Mouse (Mus musculus) retina, embryonic 14.5 days (tissue): Measurements from ENCODE around the gene Dydc2.
A peak's percentile ranks its signal among the peaks of the same experiment; 100 is the strongest.

Experiments used
- DNase-seq: peaks from one replicate; pipeline ENCODE4 v3.0.0-alpha.2; 2015; ENCODE audit warnings: low spot score

Gene Dydc2

DNA sequence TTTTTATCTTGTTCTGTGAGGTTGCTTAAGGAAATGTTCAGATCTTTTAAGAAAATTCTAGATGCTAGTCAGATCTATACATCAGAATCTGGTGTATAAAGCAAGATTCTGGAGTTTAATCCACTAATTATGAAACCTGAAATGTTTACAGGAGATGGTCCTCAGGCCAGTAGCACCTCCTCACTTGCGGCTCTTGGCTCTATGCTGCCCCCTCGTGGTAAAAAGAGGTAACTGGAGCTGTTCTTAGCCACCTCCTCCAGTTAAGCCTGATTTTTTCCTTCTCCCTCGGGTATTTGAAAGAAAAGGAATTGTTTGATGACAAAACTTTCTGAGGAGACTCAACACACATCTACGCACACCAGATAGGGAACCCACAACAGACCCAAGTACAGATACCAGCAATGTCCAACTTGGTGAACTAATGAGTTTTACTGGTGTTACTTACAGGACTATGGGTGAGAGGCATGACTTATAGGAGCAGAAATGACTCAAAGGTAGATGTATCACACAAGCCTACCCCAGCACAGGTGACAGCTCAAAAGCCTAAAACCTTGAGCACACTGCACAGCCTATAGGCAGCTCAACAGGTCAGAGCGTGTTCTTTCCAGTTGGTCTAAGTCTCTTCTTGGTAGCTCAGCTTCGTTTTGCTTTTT, 33.7 kb downstream of the Dydc2 start:
- DNase-seq = peak; percentile 77

DNA sequence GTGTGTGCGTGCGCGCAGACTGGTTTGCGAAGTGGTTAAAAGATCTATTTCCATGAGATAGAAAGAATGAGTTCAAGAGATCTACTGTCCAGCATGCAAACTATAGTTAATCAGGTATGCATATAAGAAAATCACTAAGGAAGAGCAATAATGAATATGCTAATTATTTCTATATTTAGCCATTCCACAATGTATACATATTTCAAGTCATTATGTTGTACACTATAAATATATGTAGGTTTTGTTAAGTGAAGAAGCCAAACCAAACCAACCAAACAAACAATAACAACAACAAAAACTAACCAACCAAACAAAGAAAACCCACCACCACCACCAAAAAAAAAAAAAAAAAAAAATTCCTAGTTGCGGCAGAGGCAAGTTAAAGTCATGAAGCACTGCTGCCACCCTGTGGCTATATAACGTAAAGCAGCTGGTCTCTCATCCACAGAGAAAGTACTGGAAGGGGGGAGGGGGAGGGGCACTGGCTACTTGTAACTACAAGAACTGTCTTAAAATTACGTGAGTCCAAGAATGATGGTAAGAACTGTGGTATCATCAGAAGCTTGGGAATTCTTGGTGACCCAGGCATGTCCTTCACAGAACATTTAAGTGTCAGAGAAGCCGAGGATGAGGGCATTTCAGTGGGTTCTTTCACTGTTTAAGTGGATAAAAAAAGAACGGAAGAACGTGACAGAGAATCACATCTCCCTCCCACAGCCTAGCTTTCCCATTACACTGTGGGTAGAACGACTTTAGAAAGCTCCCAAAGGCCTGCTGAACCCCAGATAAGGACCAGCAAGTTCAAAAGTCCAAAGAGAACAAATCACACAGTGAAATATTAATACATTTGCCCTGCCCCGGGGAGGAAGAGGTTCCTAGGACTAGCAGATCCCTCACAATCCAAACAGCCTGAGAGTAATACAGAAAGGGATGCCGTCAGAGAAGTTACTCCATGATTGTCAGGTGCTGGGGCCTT, 35.6 kb downstream of the Dydc2 start:
- DNase-seq = peak; percentile 95

DNA sequence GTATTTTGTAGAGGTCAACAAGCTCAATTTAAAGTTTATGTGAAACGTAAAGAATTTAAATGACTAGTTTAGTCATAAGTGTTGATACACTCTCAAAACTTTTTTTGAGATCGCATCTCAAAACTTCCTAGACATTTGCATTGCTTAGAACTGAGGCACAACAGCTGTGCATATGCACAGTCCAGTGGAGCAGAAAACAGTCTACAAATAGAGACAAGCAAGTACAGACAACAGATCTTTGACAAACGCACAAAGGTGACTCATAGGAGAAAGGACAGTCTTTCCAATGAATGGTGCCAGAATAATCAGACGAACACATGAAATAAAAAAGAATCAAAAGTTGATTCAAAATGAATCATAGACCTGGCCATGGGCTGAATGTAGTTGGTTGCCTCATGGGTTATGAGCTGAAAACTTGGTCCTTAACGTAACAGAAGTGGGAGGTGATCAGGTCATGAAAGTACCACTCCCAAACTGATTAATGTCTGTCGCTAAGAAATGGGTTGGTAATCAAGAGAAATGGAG, 38.0 kb downstream of the Dydc2 start:
- no peak for DNase-seq

- DNase-seq = no peak
Observed at GRCm38 (mm10) chr14:41029303-41029702, 39.7 kb downstream of the Dydc2 start.

GRCm38 (mm10) chr14:41025594-41026284, 43.3 kb downstream of the Dydc2 start:
- no peak for DNase-seq

- no peak for DNase-seq
Observed at GRCm38 (mm10) chr14:41025087-41025486, 43.9 kb downstream of the Dydc2 start.

DNA sequence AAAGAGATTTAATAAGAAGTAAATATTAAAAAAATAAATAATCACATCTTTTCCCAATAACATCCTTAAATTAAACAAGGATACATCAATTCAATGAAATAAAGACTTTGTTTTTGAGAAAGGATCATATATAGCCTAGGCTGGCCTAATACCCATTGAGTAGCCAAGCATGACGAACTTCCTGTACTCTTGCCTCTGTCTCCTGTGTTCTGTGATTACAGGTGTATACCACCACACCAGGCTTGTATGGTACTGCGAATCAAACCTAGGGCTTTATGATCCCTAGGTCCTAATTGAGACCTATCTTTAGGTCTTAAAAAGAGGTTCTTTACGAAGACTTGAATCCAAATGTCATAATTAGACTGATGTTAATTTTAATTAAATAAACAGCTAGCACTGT, 47.8 kb downstream of the Dydc2 start:
- DNase-seq = no peak

- DNase-seq = no peak
Observed at GRCm38 (mm10) chr14:41017460-41017859, 51.5 kb downstream of the Dydc2 start.

DNA sequence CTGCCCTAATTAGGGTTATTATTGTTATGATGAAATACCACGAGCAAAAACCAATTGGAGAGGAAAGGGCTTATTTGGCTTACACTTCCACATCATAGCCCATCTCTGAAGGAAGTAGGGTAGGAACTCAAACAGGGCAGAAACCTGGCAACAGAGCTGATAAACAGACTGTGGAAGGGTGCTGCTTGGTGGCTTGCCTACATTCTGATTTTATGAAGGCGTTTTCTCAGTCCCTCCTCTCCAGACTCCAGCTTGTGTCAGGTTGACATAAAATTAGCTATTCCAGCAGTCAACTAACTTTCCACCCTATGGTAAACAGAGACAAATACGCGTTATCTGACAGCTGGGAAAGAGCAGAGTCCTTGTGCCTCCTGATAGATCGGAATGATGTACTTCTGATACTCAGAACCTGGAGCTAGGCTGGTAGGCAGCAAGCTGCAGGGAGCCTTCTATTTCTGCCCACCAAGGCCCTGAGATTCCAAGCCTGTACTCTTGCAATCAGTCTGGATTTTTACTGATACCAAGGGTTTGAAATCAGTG, 54.2 kb downstream of the Dydc2 start:
- DNase-seq = no peak

GRCm38 (mm10) chr14:41013630-41014613, 55.1 kb downstream of the Dydc2 start, which contains the start of gene Fam213a:
Gene Fam213a, minus strand, starts transcription at chr14:41013788.
- peak; percentile 91 for DNase-seq

DNA sequence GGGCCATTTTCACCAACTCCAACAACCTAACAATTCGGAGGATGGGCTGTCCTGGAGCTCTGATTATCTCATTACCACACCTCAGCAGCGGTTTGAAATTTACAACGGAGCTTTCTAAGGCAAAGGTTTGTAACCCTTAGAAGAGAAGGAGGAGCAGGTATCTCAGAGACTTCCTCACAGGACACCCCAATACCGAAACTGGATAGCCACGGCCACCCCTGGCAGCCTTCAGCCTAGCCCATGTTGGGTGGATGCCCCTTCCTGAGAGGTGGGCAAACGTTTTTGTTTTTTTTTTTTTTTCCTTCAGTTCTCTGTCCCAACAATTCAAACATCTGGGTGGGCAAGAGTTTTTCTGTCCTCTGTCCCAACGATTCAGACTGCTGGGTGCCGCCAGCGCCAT, 55.9 kb downstream of the Dydc2 start:
- DNase-seq = no peak

- DNase-seq = no peak
Observed at GRCm38 (mm10) chr14:41011916-41012315, 57.1 kb downstream of the Dydc2 start.

DNA sequence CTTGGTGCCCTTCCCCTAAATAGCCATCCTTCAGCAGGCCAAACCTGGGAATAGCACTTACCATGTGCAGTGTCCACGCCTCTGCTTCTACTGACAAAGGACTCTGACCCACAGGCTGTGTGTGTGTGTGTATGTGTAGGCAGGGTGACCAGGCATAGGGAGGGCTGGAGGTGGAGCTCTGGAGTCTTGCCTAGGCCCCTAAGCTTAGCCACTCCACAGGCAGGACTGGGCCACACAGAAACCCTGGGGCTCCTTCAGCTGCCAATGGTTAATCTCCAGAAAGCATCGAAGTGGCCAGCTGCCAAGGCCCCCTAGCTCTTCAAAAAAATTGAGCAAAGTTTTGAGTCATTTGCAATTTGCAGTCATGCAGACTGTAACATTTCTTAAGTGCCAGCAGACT, 60.9 kb downstream of the Dydc2 start:
- DNase-seq = no peak

DNA sequence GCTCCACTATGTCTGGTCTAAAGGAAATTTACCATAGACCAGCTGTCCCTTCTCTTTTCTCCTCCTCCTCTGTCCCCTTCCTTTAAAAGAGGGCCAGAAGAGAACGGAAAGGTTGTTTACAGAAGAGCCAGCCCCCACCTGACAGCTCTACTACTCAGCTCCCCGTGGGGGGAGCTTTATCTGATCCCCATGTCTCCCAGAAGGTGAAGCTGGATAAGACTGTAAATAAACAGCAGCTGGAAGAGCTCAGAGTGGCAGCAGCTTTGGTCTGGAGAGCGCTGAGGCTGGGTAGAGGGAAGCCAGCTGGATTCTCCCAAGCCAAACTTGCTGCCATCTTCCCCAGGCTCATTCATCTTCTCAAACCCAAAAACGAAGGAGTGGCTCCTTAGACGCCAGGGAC, 61.4 kb downstream of the Dydc2 start:
- no peak for DNase-seq

DNA sequence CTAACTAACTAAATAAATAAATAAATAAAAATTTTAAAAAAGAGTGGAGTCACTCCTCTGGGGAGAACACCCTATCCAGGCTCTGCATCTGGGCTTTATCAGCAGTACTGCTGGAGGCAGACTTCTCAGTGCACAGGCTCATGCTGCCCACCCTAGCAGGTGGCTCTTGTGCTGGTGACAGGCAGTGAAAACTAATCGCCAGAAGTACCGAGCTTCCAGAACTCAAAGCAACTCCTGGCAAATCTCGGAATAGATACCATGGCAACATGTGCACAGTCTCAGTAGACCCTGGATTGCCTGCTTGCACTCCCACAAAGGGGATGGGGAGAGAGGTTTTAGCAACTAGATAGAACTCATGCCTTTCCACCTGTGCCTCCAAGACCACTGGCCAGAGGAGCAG, 62.1 kb downstream of the Dydc2 start:
- DNase-seq = no peak

DNA sequence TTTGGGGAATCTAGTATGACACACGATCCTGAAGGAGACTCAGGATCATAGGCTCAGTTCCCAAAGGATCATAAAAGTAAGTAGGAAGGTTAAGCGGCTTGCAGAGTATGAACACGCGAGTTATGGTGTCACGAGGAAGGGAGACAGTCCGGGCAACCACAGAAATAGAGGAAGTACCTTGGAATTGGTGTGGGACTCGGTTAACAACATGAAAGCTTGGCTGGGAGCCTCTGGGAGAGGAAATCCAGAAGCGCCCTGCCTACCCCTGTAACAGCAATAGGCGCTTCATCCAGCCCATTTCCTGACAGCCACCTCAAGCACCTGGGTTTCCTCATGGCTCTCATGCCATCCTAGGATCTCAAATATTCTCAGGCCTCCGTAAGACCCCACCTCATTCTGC, 62.7 kb downstream of the Dydc2 start:
- DNase-seq = no peak

DNA sequence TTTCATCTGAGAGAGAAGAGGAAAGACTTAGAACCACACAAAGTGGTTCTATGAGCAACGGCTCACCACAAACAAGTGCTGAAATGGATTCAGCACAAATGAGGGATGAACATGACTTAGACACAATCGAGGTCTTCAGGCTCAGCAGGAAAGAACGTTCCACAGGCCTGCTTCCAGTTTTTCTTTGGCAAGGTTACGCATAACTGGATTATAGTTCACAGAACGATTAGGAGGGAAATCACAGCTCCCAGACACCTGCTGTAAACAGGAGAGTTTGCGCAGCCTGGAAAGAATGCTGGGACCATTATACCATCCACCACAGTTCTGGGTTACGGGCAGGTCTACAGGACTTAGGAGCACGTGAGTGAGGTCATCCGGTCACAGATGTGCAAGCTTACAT, 63.3 kb downstream of the Dydc2 start:
- DNase-seq = no peak

- DNase-seq = peak; percentile 35
Observed at GRCm38 (mm10) chr14:41004201-41005141, 64.5 kb downstream of the Dydc2 start.

DNA sequence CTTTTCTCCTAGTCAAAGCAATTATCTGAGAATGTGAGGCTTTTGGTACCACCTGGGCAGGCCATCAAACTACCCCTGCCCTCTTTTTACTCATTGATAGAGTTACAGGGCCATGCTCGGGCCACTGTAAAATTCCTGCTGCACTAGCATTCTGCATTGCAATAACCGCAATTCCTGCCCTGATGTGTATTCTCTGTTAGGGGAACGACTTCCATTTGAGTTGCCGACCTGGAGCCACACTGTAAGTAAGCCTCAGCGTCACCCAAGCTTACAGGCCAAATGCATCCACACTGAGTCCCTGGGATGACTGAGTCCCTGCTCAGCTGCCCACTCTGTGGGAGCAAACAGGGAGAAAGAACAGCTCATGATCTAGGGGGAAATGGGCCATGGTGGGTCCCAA, 67.4 kb downstream of the Dydc2 start:
- no peak for DNase-seq

GRCm38 (mm10) chr14:41000801-41001200, 68.2 kb downstream of the Dydc2 start:
- no peak for DNase-seq
